Mouse (Mus musculus): ENCODE results near the gene Vmn1r16.
"Not testable (repeated sequence)": the region's sequence is repeated elsewhere in the genome, so short reads cannot be mapped to it uniquely, and the experiment has no call there.

Gene Vmn1r16

GRCm38 (mm10) chr6:57329394-57329793 is at the start of gene Vmn1r16:
TSS of gene Vmn1r16 (minus strand) at chr6:57329494.
- DNase-seq = no peak

GRCm38 (mm10) chr6:57367496-57367895 is 38.2 kb upstream of the Vmn1r16 start:
- DNase-seq = no peak

GRCm38 (mm10) chr6:57365866-57366265 is 36.6 kb upstream of the Vmn1r16 start:
- not testable (repeated sequence) for DNase-seq

- DNase-seq = no peak
These were observed 34.3 kb upstream of the Vmn1r16 start, which contains the start of gene Vmn1r17 for GRCm38 (mm10) chr6:57363627-57364026. TSS of gene Vmn1r17 (minus strand) at chr6:57363727.

GRCm38 (mm10) chr6:57356864-57357263 is 27.6 kb upstream of the Vmn1r16 start:
- DNase-seq = no peak

GRCm38 (mm10) chr6:57326176-57326575 is 3.1 kb downstream of the Vmn1r16 start:
- DNase-seq = no peak

GRCm38 (mm10) chr6:57278952-57279351 is 50.3 kb downstream of the Vmn1r16 start:
- no peak for DNase-seq

GRCm38 (mm10) chr6:57272517-57272916 is 56.8 kb downstream of the Vmn1r16 start:
- DNase-seq = no peak

- no peak for DNase-seq
These were observed 57.4 kb downstream of the Vmn1r16 start for GRCm38 (mm10) chr6:57271881-57272280.
